Mouse (Mus musculus) thymus, postnatal 36 days (tissue): ENCODE measurements around the gene Adap1.

ENCODE experiments used
- DNase-seq, 2 experiments: peaks; one replicate each; pipeline ENCODE4 v3.0.0; 2022; ENCODE audit warnings: mixed read lengths in 2 of 2

The Adap1 gene

GRCm38 (mm10) chr5:139243384-139243783, 82.0 kb downstream of the Adap1 start:
- DNase-seq, result no peak

GRCm38 (mm10) chr5:139241022-139241761, 84.2 kb downstream of the Adap1 start:
- no peak for DNase-seq

- no peak for DNase-seq
Observed at GRCm38 (mm10) chr5:139237436-139237835, 88.0 kb downstream of the Adap1 start.

DNA sequence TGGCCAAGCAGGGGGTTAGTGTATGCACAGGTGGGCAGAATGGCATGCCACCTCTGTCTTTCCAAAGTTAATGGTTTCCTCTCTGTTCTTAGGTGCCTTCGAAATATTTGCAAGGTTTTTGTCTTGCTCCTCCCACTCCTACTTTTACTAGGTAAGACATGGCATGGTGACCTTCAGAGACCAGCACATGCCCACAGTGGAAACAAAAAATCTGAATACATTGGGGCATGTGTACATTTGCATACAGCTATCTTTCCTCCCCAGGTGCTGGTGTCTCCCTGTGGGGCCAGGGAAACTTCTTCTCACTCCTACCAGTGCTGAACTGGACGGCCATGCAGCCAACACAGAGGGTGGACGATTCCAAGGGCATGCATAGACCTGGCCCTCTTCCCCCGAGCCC, 91.0 kb downstream of the Adap1 start:
- no peak for DNase-seq

DNA sequence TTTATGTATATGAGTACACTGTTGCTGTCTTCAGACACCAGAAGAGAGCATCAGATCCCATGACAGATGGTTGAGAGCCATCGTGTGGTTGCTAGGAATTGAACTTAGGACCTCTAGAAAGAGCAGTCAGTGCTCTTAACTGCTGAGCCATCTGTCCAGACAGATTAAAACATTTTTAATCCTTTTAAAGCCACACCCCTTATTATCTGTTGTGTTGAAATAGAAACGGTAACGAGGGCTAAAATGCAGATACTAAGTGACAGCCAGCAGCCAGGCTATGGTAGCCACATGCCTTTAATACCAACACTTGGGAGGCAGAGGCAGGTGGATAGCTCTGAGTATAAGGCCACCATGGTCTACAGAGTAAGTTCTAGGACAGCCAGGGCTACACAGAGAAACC, 93.3 kb downstream of the Adap1 start:
- DNase-seq, result no peak

DNA sequence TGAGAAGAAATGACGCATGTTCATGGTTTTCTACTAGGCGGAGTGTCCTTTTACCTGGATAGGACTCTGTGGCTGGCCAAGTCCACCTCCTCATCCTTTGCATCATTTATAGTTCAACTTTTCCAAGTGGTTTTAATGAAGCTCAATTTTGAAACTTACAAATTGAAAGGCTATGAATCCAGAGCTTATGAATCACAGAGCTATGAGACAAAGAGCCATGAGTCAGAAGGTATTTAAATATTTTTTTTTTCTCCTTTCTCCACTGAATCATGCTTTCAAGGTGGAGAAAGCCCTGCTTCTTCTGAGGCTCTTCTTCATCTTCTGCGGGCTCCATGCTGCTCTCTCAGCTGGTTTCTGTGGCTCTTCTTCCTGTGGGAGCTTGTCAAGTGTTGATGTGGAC, 95.7 kb downstream of the Adap1 start:
- DNase-seq, result no peak

DNA sequence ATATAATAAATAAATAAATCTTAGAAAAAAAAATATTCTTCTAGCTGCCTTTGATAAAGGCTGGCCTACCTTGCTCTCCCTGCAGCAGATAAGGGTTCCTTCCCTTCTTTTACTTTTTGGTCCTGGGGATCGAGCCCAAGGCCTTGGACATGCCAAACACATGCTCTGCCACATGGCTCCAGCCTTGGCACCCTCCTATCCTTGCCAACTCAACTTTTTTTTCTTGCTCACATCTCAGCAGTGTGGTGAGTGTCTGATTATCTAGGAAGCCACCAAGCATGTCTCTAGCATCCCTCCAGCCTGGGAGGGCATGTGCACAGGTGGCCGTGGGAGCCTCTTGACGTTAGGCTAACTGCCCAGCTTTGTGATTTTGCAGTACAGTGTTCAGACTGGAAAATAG, 97.1 kb downstream of the Adap1 start:
- DNase-seq, result no peak

DNA sequence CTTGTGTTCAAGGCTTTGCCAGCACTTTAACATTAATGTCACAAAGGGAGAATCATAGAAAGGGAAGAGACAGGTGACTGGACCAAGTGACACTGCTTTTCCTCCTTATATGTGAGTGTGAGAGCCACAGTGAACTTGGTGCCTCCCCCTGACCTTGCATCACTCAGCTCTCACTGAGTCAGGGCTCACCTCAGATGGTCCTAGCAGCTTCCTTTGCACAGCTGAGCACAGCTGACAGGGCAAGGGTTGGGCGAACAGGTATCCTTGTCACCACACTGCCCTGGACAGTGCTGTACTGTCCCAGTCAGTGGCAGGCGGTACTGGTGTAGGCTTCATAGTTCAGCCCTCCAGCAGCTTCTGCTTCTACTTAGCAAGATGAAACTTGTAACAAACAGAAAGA, 97.8 kb downstream of the Adap1 start:
- no peak for DNase-seq

DNA sequence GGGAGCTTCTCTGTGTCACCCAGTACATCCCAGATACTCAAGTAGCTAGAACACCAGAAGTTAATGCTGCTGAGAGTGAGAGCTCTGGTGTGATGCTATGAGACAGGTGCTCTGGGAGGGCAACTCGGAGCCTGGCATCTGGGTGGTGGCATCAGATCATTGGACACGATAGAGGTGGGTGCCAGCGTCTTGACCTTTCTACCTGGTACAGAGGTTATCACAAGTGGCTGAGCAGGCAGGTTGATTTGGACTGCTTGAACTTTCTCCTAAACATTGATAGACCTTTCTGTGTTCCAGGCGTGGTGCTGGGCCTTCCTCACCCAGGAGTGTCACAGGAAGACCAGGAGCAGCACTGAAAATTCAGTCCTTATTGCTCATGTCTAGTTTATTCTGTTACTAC, 98.2 kb downstream of the Adap1 start:
- no peak for DNase-seq

- no peak for DNase-seq
Observed at GRCm38 (mm10) chr5:139223331-139223730, 102.1 kb downstream of the Adap1 start.
